Mouse (Mus musculus): ENCODE measurements around the gene Cldn15.
"Not testable (repeated sequence)": the region's sequence is repeated elsewhere in the genome, so short reads cannot be mapped to it uniquely, and the experiment has no call there.

The Cldn15 gene

GRCm38 (mm10) chr5:136966331-136966730 lies at the start of gene Cldn15:
TSS of gene Cldn15 (plus strand) at chr5:136966616.
- no peak for DNase-seq (ENCODE audit: low spot score)

DNA sequence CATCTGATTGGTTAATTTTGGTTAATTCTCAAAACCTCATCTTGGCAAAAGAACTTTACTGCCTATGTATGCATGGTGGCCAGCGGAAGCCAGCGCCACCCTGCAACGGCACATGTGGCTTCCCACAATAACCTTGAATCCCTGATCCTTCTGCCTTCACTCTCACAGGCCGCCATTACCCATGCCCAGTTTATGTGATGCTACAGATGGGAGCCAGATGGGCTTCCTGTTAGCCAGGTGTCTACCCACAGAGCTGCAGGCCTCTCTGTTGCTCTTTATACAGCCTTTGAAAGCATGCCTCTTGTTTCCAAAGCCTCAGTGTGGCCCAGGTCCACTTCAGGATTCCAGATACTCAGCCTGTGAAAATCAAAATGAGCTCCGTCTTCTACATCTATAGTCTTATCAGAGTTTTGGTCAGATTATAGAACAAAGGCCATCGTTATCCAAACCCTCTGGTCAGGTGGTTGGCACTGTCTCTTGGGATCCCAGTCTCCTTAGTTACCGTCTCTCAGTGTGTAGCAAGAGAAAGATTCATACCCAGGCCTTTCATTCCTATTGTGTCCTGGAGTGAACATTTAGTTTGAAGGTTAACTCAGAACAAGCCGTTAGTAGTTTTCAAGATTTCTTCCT lies 48.7 kb upstream of the Cldn15 start:
- no peak for DNase-seq (ENCODE audit: low spot score)

DNA sequence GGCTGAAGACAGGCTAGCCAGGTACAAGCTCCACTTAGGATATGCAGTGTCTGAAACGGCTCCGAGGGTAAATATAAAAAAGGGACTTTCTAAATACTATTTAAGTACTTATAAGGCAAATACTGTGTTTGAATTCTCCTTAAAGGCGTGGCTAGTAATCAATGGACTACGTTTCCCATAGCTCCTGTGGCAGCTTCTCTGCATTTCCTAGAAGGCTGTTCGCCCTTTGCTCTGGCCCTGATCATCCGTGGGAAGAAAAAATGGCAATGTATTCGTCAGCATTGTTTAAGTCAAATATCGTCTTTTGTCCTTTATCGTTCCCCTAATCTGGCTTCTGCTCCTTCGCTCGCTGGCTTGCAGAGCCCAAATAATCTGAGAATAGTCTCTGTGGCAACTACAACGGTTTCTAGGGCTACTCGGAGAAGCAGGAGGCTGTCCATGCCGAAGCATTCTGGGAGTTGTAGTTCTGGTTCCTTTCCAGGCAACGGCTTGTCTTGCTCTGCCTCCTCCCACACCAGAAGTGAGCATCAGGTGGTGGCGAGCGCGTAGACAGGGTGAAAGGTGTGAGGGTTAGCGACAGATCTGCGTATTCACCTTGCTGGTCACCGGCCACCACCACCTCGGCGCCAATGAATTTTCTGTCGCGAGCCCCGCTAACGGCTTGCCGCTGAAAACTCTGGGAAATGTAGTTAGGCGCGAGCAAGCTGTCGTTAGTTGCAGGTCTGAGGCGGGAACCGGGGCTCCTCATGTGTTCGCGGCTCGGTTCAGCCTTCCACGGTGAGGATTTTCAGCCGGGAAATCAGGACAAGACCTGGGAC lies 47.6 kb upstream of the Cldn15 start:
- DNase-seq (ENCODE audit: low spot score): peak; percentile 87

- DNase-seq (ENCODE audit: low spot score): peak; percentile 10
These were observed 46.7 kb upstream of the Cldn15 start for GRCm38 (mm10) chr5:136919546-136920301.

DNA sequence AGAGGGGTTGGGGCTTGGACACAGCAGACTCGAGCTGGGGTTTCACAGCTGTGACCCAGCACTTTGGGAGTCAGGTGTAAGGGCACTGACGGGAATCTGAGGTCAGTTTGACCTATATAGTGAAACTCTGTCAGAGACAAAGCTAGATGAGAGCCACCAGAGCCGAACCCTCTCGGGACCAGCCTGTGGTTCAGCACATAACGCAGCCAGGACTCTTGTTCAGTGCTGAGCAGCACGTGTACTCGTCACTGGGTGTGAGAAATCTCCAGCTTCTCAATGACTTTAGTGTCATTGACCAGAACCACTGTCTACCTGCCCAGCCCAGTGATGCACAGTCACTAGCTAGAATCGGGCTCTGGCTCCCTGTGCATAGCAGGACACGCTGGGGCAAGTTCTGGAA lies 43.6 kb upstream of the Cldn15 start:
- DNase-seq (ENCODE audit: low spot score): no peak

- DNase-seq (ENCODE audit: low spot score): no peak
These were observed 42.5 kb upstream of the Cldn15 start for GRCm38 (mm10) chr5:136923751-136924478.

DNA sequence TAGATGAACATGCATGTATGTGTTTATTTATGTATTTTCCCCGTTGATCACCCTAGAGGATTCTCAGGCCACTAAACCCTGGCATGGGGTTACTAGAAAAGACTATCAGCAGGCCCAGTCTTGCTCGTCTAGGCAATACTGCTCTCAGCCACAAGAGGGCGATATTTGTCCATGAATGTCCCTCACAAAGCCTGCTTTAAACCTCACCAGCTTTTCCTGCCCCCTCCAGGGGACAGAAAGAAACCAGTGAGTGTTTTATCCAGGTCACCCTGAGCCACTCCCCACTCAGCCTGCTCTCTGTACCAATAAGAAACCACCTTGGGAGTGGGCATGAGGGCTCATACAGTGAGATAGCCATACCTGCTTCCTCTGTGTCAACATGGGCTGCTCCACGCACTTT lies 37.3 kb upstream of the Cldn15 start:
- peak; percentile 47 for DNase-seq (ENCODE audit: low spot score)

DNA sequence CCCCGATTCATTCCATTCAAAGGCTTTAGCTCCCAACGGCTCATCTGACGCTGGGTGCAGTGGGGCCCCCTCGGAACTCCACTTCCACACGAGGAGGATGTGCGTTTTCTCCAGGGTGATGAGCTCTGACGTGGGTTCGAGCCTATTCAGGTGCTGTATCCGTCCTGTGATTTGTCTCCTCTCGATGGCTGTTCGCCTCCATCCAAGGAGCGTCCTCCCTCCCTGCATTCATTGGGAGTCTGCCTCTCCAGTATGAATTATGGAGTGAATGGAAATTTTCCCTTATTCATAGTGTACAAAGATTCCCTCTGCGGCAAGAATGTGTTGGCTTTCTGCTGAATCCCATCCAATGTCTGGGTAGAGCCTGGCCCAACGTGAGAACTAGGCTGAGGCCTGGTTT lies 34.5 kb upstream of the Cldn15 start:
- no peak for DNase-seq (ENCODE audit: low spot score)

GRCm38 (mm10) chr5:136932956-136933355 lies 33.5 kb upstream of the Cldn15 start:
- no peak for DNase-seq (ENCODE audit: low spot score)

GRCm38 (mm10) chr5:136933930-136934329 lies 32.5 kb upstream of the Cldn15 start:
- no peak for DNase-seq (ENCODE audit: low spot score)

DNA sequence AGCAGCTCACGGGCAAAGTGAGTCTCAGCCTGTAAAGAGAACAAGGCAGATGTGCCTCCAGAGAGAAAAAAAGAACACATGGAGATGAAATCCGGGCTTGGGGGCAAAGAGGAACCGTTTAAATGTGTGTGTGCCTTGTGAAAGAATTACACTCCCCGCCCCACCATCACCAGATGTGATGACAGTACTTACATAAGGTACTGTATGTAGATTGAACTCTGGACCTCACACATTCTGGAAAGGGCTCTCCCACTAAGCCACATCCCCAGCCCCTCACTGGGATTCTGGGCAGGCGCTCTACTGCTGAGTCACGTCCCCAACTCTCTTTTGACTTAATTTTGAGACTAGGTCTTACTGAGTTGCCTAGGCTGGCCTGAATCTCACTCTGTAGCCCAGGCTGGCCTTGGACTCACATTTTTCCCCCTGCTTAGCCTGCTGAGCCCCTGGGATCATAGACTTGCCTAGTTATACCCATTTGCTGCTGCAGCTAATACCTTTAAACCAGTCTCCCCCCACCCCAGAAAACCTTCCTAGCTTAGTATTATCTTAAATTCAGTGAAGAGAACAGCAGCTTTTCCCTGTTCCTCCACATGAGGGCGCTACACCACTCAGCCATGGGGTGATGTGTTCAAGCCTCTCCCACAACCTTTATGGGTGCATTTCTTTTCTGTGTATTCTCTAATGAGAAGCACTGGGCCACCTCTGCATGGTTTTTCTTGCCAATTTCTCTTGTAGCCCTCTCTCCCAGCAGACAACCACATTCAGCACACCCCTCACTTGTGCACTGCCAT lies 30.3 kb upstream of the Cldn15 start:
- DNase-seq (ENCODE audit: low spot score): no peak

- DNase-seq (ENCODE audit: low spot score): no peak
These were observed 29.7 kb upstream of the Cldn15 start for GRCm38 (mm10) chr5:136936750-136937149.

- no peak for DNase-seq (ENCODE audit: low spot score)
These were observed 28.8 kb upstream of the Cldn15 start for GRCm38 (mm10) chr5:136937621-136938020.

DNA sequence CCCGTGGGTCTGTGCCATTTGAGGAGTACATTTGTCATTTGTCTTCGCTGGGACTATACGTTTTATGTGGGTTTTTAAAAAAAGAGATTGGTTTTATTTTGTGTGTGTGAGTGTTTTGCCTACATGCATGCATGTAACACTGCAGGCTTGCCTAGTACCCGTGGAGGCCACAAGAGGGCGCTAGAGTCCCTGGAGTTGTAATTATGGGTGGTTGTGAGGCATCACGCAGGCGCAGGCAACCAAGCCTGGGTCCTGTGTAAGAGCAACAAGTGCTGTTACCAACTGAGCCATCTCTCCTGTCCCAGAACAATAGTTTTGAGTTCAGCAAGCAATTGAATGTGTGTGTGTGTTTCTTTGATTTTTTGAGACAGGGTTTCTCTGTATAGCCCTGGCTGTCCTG lies 27.1 kb upstream of the Cldn15 start:
- no peak for DNase-seq (ENCODE audit: low spot score)

- DNase-seq (ENCODE audit: low spot score): not testable (repeated sequence)
These were observed 26.4 kb upstream of the Cldn15 start for GRCm38 (mm10) chr5:136940029-136940428.

- no peak for DNase-seq (ENCODE audit: low spot score)
These were observed 25.4 kb upstream of the Cldn15 start for GRCm38 (mm10) chr5:136940845-136941560.

DNA sequence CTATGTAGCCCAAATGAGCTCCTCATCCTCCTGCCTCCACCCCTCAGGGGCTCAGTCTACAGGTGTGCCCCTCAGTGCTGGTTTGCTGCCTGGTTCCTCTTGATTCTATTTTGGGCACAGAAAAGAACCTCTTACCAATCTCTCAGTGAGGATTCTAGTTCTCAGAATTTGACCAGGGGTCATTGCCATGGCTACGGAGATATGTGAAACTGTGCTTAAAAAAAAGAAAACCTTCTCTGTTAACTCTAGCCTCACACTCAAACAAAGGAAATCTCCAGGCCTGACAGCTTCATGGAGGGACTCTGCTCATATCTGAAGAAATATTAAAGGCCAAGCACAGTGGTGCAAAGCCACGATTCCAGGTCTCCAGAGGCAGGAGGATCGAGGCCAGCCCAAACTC lies 23.6 kb upstream of the Cldn15 start:
- no peak for DNase-seq (ENCODE audit: low spot score)

DNA sequence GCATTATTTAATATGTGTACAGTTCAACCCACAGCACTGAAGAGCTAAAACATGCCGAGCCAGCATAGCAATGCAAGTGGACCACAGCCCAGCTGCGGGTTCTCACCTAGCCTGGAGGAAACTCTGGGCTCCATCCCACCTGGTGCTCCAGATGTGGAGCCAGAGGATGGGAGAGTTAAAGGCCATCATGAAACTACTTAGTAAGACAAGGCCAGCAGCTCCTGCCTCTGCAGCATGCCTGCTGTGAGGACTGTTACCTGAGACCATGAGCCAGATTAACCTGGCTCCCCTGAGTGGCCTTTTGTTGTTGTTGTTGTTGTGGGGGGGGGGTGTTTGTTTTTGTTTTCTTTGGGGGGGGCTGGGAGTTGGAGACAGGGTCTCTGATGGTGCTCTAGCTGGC lies 23.0 kb upstream of the Cldn15 start:
- no peak for DNase-seq (ENCODE audit: low spot score)

- DNase-seq (ENCODE audit: low spot score): no peak
These were observed 21.3 kb upstream of the Cldn15 start for GRCm38 (mm10) chr5:136945084-136945483.

DNA sequence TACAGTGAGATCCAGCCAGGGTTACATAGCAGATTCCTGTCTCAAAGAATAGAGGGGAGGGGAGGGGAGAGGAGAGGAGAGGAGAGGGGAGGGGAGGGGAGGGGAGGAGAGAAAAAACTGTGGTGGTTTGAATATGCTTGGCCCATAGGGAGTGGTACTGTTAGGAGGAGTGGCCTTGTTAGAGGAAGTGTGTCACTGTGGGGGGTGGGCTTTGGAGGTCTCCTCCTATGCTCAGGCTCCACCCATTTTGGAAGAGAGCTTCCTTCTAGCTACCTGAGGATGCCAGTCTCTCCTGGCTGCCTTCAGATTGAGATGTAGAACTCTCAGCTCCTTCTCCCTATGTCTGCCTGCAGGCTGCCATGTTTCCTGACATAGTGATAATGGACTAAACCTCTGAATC lies 18.5 kb upstream of the Cldn15 start:
- no peak for DNase-seq (ENCODE audit: low spot score)

Measured in spleen, adult 12 weeks (tissue).